Mouse (Mus musculus) liver, embryonic 14 days (tissue): ENCODE data around the gene Vmn1r103. TPM values are rescaled to one million over a fixed set of nuclear protein-coding genes. Genes with fewer than 3 reads are reported as not detected.

Experiments
- polyA plus RNA-seq: library from polyadenylated mRNA; depleted of rRNA; stranded (reverse); fragments of >200 nt; gene quantifications from 2 replicates; pipeline ENCODE4 v1.2.3, GENCODE M21; 2012; rRNA removed

Gene Vmn1r103
- polyA plus RNA-seq: not detected in 2 replicates

DNA sequence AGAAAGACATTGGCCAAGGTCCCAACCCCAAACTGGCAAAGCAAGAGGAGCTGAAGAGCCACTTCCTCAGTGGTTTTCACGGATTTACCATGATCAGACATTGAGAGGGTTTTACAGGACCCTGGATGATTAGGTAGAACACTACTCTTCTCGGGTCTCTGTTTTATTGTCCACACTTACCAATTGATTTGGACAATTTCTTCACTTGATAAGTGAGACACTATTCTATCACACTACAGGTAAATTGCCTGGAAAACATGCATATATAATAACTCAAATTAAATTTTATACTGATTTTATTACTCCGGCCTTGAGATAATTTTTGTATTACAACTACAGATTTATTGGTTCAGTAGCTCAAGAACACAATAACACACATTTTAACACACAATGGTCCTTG lies at the start of gene Vmn1r103:
Gene Vmn1r103 (minus strand): TSS at position 101 of the 400 bp plus-strand sequence.

DNA sequence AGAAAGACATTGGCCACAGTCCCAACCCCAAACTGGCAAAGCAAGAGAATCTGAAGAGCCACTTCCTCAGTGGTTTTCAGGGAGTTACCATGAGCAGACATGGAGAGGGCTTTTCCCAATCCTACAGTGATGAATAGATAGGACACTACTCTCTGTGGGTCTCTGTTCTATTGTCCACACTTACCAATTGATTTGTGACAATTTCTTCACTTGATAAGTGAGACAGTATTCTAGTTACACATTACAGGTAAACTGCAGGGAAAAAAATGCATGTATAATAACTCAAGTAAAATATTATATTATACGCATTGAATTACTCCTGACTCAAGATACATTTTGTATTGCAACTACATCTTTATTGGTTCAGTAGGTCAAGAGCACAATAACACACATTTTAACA lies 35.3 kb upstream of the Vmn1r103 start, which contains the start of gene Gm5726:
Gene Gm5726 (minus strand): TSS at position 101 of the 400 bp plus-strand sequence.

DNA sequence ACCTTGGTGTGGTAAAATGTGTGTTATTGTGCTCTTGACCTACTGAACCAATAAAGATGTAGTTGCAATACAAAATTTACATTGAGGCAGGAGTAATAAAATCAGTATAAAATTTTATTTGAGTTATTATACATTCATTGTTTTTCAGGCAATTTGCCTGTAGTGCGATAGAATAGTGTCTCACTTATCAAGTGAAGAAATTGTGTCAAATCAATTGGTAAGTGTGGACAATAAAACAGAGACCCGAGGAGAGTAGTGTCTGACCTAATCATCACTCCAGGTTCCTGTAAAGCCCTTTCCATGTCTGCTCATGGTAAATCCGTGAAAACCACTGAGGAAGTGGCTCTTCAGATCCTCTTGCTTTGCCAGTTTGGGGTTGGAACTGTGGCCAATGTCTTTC lies 23.2 kb upstream of the Vmn1r103 start, which contains the start of gene Vmn1r104:
Gene Vmn1r104 (plus strand): TSS at position 301 of the 400 bp plus-strand sequence.

DNA sequence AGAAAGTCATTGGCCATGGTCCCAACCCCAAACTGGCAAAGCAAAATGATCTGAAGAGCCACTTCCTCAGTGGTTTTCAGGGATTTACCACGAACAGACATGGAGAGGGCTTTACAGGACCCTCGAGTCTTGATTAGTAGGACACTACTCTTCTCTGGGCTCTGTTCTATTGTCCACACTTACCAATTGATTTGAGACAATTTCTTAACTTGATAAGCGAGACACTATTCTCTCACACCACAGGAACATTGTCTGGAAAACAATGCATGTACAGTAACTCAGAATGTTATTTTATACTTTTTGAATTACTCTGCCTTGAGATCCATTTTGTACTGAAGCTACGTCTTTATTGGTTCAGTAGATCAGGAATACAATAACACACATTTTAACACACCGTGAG lies 35.5 kb downstream of the Vmn1r103 start, which contains the start of gene Gm10670:
Gene Gm10670 (minus strand): TSS at position 101 of the 400 bp plus-strand sequence.

Other genes with a start within 250 kb of the Vmn1r103 start
- gene Gm5890, start 247.7 kb downstream of the Vmn1r103 start, polyA plus RNA-seq: not detected in 2 replicates
- gene Gm4133, start 176.5 kb downstream of the Vmn1r103 start, polyA plus RNA-seq: not detected in 2 replicates
- gene Gm5728, start 135.1 kb downstream of the Vmn1r103 start, polyA plus RNA-seq: not detected in 2 replicates
- gene Vmn1r100, start 92.6 kb downstream of the Vmn1r103 start, polyA plus RNA-seq: not detected in 2 replicates
- gene Vmn1r101, start 67.9 kb downstream of the Vmn1r103 start, polyA plus RNA-seq: not detected in 2 replicates
- gene Gm10670, start 35.6 kb downstream of the Vmn1r103 start, polyA plus RNA-seq: not detected in 2 replicates
- gene Vmn1r104, start 23.3 kb upstream of the Vmn1r103 start, polyA plus RNA-seq: not detected in 2 replicates
- gene Gm5726, start 35.2 kb upstream of the Vmn1r103 start, polyA plus RNA-seq: not detected in 2 replicates
- not detected in 2 replicates for gene Gm4141, start 65.7 kb upstream of the Vmn1r103 start, polyA plus RNA-seq
- gene Gm4513, start 88.5 kb upstream of the Vmn1r103 start, polyA plus RNA-seq: not detected in 2 replicates
- not detected in 2 replicates for gene Vmn1r107, start 158.4 kb upstream of the Vmn1r103 start, polyA plus RNA-seq
- gene Vmn1r111, start 192.7 kb upstream of the Vmn1r103 start, polyA plus RNA-seq: not detected in 2 replicates
- not detected in 2 replicates for gene Gm10668, start 220.1 kb upstream of the Vmn1r103 start, polyA plus RNA-seq